Comparison of ENCODE assay signal across 8 mouse cellular contexts in the genomic region with DNA sequence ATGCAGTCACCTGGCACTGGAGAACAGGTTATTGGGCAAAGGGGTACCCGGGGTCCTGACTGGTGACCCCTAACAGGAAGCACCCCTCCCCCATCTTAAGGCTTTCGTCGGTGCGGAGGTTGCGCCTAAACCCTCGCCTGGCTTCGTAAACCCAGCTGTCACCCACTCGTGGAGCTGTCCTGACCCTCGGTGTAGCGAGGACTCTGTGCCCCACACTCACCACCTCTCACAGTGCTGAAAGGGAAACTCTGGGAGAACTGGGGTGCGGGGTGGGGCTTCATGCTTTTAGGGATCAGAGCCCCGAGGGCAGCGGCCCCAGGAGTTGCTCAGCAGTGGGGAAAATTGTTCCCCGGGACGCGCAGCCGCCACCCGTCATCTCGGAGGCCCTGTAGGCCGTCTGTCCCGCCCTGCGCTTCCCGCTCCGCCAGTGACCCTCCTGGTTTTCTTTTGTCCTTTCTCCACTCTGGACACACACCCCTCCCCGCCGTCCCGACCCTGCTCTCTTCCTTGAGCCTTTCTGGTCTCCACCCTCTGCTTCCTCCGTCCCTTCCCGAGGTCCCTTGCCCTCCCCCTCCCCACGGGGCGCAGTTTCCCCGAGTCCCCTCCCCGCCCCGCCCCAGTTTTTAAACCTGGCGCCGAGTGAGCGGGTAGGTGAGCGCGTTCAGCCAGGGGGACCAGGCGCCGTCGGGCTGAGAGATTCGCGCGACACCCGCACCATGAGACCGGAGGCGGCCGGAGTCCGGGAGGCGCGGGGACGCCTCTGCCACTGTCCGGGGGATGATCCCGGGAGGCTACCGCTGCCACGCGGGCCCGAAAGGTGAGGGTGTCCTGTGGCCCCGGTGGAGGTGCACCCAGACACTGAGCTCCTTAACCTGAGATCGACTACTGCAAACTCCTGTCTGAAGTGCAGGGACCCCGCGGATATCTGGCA. TPM values are rescaled to one million over a fixed set of nuclear protein-coding genes. Genes with fewer than 3 reads are reported as not detected.
DNase-seq lines count a peak whose midpoint lies in the region; ATAC-seq and TF ChIP-seq lines count a peak whose summit lies in the region.

A gene (plus strand): TSS at position 640 of the 931 bp plus-strand sequence.

- H3ac ChIP-seq in myocyte (ENCODE audit: control insufficient read depth, insufficient read length) = no peak within 1 kb of the TSS

- H3K36me3 ChIP-seq in liver, embryonic 14.5 days (replicated peaks; ENCODE audit: control insufficient read depth, insufficient read depth, low read depth) = no peaks in the 10 kb centered on the region
- H3K36me3 ChIP-seq in myocyte (ENCODE audit: control insufficient read depth, insufficient read depth) = no peaks in the 10 kb centered on the region

- no peaks in the 10 kb centered on the region for H3K79me2 ChIP-seq in myocyte (ENCODE audit: control insufficient read depth, insufficient read depth)

- 2% methylated on average over 62 of the region's 63 CpGs for WGBS in liver, embryonic 14.5 days (ENCODE audit: insufficient replicate concordance)

- DNase-seq in cerebellum, adult 8-10 months = peak; percentile 17
- no peak for DNase-seq in cerebellum, adult 9-10 months
- DNase-seq in brain, embryonic 14.5 days (ENCODE audit: low read depth) = peak; percentile 12
- peak; percentile 37 to 53 for DNase-seq in gastrocnemius, postnatal 4 days (ENCODE audit: low spot score in 2 of 2)
- no peak for DNase-seq in liver, embryonic 14.5 days (ENCODE audit: low read depth in 3 of 3, low spot score in 3 of 3)
- DNase-seq in right cerebral cortex, adult 2 months (ENCODE audit: low spot score in 2 of 2) = no peak

- TF ChIP-seq EP300 in liver, embryonic 14.5 days (IDR thresholded peaks at IDR 0.05; ENCODE audit: low read depth) = no peak

- no peaks in the 10 kb centered on the region for H3K9me3 ChIP-seq in liver, embryonic 14.5 days (ENCODE audit: control insufficient read depth, low read length)

- ATAC-seq in inflammation-experienced regulatory T-cells, adult 6 months = peak; percentile 29
- ATAC-seq in liver, embryonic 14.5 days (ENCODE audit: insufficient read depth) = peak; percentile 38

- TF ChIP-seq CTCF in brain, embryonic 14.5 days (IDR thresholded peaks at IDR 0.05; ENCODE audit: borderline replicate concordance, extremely low read depth, insufficient read depth, insufficient read length) = no peak
- TF ChIP-seq CTCF in liver, embryonic 14.5 days (IDR thresholded peaks at IDR 0.05; ENCODE audit: low read depth) = no peak

- no peak for TF ChIP-seq POLR2A in brain, embryonic 14.5 days (IDR thresholded peaks at IDR 0.05; ENCODE audit: borderline replicate concordance, extremely low read depth, insufficient read depth, insufficient read length, poor library complexity, severe bottlenecking)
- no peak for TF ChIP-seq POLR2A in myocyte (IDR thresholded peaks at IDR 0.05; ENCODE audit: insufficient read length, low read depth)

- H3K4me2 ChIP-seq in liver, embryonic 14.5 days (ENCODE audit: low read depth) = peak within 1 kb of the TSS; percentile 85
- H3K4me2 ChIP-seq in myocyte (ENCODE audit: low read depth) = peak within 1 kb of the TSS; percentile 55

- no peak within 1 kb of the TSS for H3K27ac ChIP-seq in liver, embryonic 14.5 days

- peaks cover 2 to 20% of the 10 kb centered on the region in 2 experiments; a peak in 2 of 4 replicates for H3K4me1 ChIP-seq in liver, embryonic 14.5 days (replicated peaks; ENCODE audit: control insufficient read depth in 2 of 2, insufficient read depth in 2 of 2, low read length in 1 of 2)

- peak within 1 kb of the TSS; percentile 56 for H3K9ac ChIP-seq in liver, embryonic 14.5 days (replicated peaks)

- H3K4me3 ChIP-seq in liver, embryonic 14.5 days (ENCODE audit: insufficient read depth in 1 of 2, low read depth in 2 of 2, low read length in 2 of 2) = peak within 1 kb of the TSS; percentile 54 to 58
- H3K4me3 ChIP-seq in myocyte = peak within 1 kb of the TSS; percentile 6

- H3K27me3 ChIP-seq in liver, embryonic 14.5 days (ENCODE audit: control insufficient read depth, insufficient read depth, low read length) = peaks cover 12% of the 10 kb centered on the region
- H3K27me3 ChIP-seq in myocyte (ENCODE audit: control insufficient read depth, insufficient read depth, insufficient read length) = peaks cover 7% of the 10 kb centered on the region

TF ChIP-seq in myocyte, 11 proteins besides CTCF, POLR2A, EP300 and RAD21:
- TF ChIP-seq MYOG (IDR thresholded peaks at IDR 0.05; ENCODE audit: control insufficient read depth in 1 of 3, insufficient read depth in 1 of 3, insufficient read length in 2 of 3, low read depth in 2 of 3) (no peak), MAX (IDR thresholded peaks at IDR 0.05; ENCODE audit: low read depth) (no peak), REST (IDR thresholded peaks at IDR 0.05; ENCODE audit: insufficient read depth, insufficient read length) (no peak), CEBPB (IDR thresholded peaks at IDR 0.05; ENCODE audit: insufficient read depth, poor library complexity, severe bottlenecking) (no peak), USF1 (IDR thresholded peaks at IDR 0.05; ENCODE audit: low read depth) (no peak), SRF (IDR thresholded peaks at IDR 0.05; ENCODE audit: control insufficient read depth, insufficient read length, low read depth) (no peak), MYOD1 (IDR thresholded peaks at IDR 0.05; ENCODE audit: control insufficient read depth in 1 of 3, insufficient read length in 2 of 3, low read depth in 2 of 3) (no peak), TCF12 (IDR thresholded peaks at IDR 0.05; ENCODE audit: insufficient read depth, poor library complexity, severe bottlenecking) (no peak), E2F4 (IDR thresholded peaks at IDR 0.05; ENCODE audit: insufficient read depth) (no peak), POLR2AphosphoS2 (IDR thresholded peaks at IDR 0.05; ENCODE audit: insufficient read length, low read depth) (no peak), TCF3 (IDR thresholded peaks at IDR 0.05; ENCODE audit: insufficient read length, low read depth) (no peak)
TF ChIP-seq in myocyte: peak in this region for 0.

RNA-seq across cellular contexts. Expression of the gene that starts here (rescaled TPM):
- 1.1 and 1.4 TPM in 2 replicates for polyA plus RNA-seq in brain, embryonic 14.5 days (2012; rRNA removed)
- total RNA-seq in gastrocnemius, postnatal 4 days (2021) = 1 to 10 TPM; 4.7 to 6.6 TPM
- under 1 TPM; 0.39 to 0.81 (median 0.77) TPM for polyA plus RNA-seq in inflammation-experienced regulatory T-cells, adult 6 months (2017; shearing (Covaris generic))
- polyA plus RNA-seq in liver, embryonic 14.5 days (2012; rRNA removed) = 0.84 and 0.94 TPM in 2 replicates
- polyA plus RNA-seq in liver, embryonic 14.5 days (2014; fragmentation: Nextera tagmentation; extraction: Ambion mirVana) = 1.5 and 1.6 TPM in 2 replicates
- 0.08 TPM for polyA plus RNA-seq in myocyte (2012; fragmentation: generic; extraction: Trizol)

Comparison
In these comparisons a context has a peak if more than half of its experiments do, and no peak if none do; other contexts are left out.
1. DNase-seq: peak in cerebellum, adult 8-10 months (single experiment), brain, embryonic 14.5 days (single experiment) and gastrocnemius, postnatal 4 days (2 of 2); none in cerebellum, adult 9-10 months (single experiment), liver, embryonic 14.5 days (0 of 3) and right cerebral cortex, adult 2 months (0 of 2).
2. Peak in ATAC-seq in inflammation-experienced regulatory T-cells, adult 6 months; RNA of the gene not detected or under 1 TPM.